Mouse (Mus musculus) CH12.LX (cell line): ENCODE results near the gene Gnb1.

Experiments
- BHLHE40 ChIP-seq: IDR thresholded peaks from 2 replicates; pipeline ENCODE4 v1.6.1; 2011; ENCODE audit warnings: mild to moderate bottlenecking, low read depth, low read length, improper control_type of control experiment
- CHD1 ChIP-seq: IDR thresholded peaks from 2 replicates; pipeline ENCODE4 v1.6.1; 2012; ENCODE audit warnings: low read depth, low read length, improper control_type of control experiment, inconsistent platforms
- CHD2 ChIP-seq: IDR thresholded peaks from 2 replicates; pipeline ENCODE4 v1.6.1; 2011; ENCODE audit warnings: low read length, improper control_type of control experiment
- CTCF ChIP-seq, 2 experiments: IDR thresholded peaks in 1 of 2; conservative IDR thresholded peaks in 1 of 2; 2 replicates each; pipeline ENCODE4 v1.5.1; 2011 to 2012; ENCODE audit warnings: low read depth in 2 of 2, low read length in 2 of 2, improper control_type of control experiment in 1 of 2, inconsistent platforms in 1 of 2, mild to moderate bottlenecking in 1 of 2, moderate library complexity in 1 of 2
- EP300 ChIP-seq: IDR thresholded peaks from 2 replicates; pipeline ENCODE4 v1.6.1; 2011; ENCODE audit warnings: low read length, improper control_type of control experiment
- HCFC1 ChIP-seq: IDR thresholded peaks from 2 replicates; pipeline ENCODE4 v1.6.1; 2012; ENCODE audit warnings: low read depth, mild to moderate bottlenecking, inconsistent platforms, low read length, improper control_type of control experiment
- JUND ChIP-seq: conservative IDR thresholded peaks from 2 replicates; pipeline ENCODE4 v1.6.1; 2011; ENCODE audit warnings: low read depth, low read length, improper control_type of control experiment
- MEF2A ChIP-seq: IDR thresholded peaks from 2 replicates; pipeline ENCODE4 v1.6.1; 2014; ENCODE audit warnings: low read depth, mild to moderate bottlenecking, inconsistent platforms, low read length, improper control_type of control experiment, borderline replicate concordance
- POLR2A ChIP-seq: IDR thresholded peaks from 2 replicates; pipeline ENCODE4 v1.6.1; 2011; ENCODE audit warnings: low read depth, mild to moderate bottlenecking, improper control_type of control experiment, low read length
- SMC3 ChIP-seq: IDR thresholded peaks from 2 replicates; pipeline ENCODE4 v1.6.1; 2011; ENCODE audit warnings: low read depth, low read length, improper control_type of control experiment
- TCF12 ChIP-seq: IDR thresholded peaks from 2 replicates; pipeline ENCODE4 v1.6.1; 2014; ENCODE audit warnings: low read depth, mild to moderate bottlenecking, inconsistent platforms, low read length, improper control_type of control experiment
- UBTF ChIP-seq: IDR thresholded peaks from 2 replicates; pipeline ENCODE4 v1.6.1; 2012; ENCODE audit warnings: low read depth, mild to moderate bottlenecking, inconsistent platforms, low read length, improper control_type of control experiment, moderate library complexity
- USF1 ChIP-seq: IDR thresholded peaks from 2 replicates; pipeline ENCODE4 v1.6.1; 2014; ENCODE audit warnings: low read depth, mild to moderate bottlenecking, inconsistent platforms, low read length, improper control_type of control experiment

DNA sequence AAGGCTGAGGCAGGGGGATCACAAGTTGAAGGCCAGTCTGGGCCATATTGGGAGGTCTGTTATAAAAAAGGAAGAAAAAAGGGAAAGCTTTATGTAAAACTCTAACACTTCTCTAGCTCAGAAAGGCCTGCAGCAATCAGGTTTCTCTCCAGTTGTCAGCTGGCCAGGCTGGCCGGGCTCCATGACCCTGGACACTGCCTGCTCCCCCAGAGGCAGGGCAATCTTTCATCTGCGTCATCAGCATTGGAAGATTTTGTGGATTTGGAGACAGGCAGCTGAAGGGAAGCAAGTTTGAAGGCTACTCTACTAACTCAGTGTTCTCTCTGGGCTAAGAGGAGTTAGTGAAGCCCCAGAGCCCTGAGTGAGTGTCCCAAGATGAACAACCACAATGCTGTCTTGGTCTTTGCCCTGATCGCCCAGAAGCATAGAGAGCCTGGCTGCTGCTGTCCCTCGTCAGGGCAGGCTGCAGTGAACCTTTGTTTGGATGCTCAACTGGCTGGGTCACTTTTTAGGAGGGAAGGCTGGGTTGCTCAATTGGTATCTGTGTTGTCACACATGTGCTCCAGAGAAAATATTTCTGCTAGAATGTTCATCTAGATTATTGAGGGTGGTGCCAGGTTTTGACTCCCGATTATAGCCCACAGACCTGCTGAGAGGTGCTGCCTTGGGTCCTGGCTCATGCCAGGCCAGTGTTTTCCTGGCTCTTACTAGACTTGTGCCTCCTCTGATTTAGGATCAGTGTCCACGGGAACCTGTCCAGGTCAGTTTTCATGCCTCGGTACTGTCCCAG, 87.4 kb downstream of the Gnb1 start:
- TF ChIP-seq CHD2, result no peak
- no peak for TF ChIP-seq JUND
- no peak for TF ChIP-seq EP300
- TF ChIP-seq TCF12, result no peak
- TF ChIP-seq POLR2A, result no peak
- TF ChIP-seq UBTF, result no peak
- no peak for TF ChIP-seq CTCF (conservative IDR thresholded peaks at IDR 0.05 in 1 of 2, IDR thresholded peaks at IDR 0.05 in 1 of 2; ENCODE audit: low read depth in 2 of 2, low read length in 2 of 2)
- TF ChIP-seq CHD1, result no peak
- no peak for TF ChIP-seq SMC3
- no peak for TF ChIP-seq BHLHE40
- no peak for TF ChIP-seq USF1
- no peak for TF ChIP-seq HCFC1
- TF ChIP-seq MEF2A, result no peak
